Mouse (Mus musculus) liver, postnatal 0 days (tissue): ENCODE results near the gene Zbtb8os.

Experiments
- CTCF ChIP-seq: sonication (generic); IDR thresholded peaks from 2 replicates; pipeline ENCODE4 v1.5.1; 2016; ENCODE audit warnings: antibody characterized with exemption, low read depth
- EP300 ChIP-seq: IDR thresholded peaks from 2 replicates; pipeline ENCODE4 v1.6.1; 2016; ENCODE audit warnings: antibody characterized with exemption, low read depth, mild to moderate bottlenecking

- TF ChIP-seq CTCF (no peak), EP300 (no peak)
Observed at GRCm38 (mm10) chr4:129381148-129381547, 45.7 kb downstream of the Zbtb8os start.
